Mouse (Mus musculus): ENCODE measurements at regions not wholly inside any gene's neighbourhood (a gene's known extent, or its start where the extent isn't known, plus 50 kb on each side); places are given as distances from the start of the nearest gene placed in this dataset.
A peak's percentile ranks its signal among the peaks of the same experiment; 100 is the strongest.

DNA sequence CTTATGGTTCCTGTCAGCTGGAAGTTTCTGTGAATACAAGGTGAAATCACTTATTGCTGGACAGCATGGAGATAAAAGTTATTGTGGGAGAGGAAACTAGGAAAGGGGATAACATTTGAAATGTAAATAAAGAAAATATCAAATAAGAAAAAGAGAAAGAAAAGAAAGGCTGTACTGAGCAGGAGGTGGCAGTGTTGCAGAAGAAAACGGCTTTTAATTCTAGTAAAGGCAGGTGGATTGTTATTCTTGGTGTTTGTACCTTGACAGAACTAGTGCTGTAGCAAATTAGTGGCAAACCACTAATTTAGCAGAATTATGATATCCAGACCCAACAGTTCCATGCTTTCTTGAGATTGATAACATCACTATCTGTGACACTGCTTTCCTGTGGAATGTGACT is 52.6 kb downstream of the Gm10358 start:
- Histone ChIP-seq H3K27me3 (ENCODE audit: poor library complexity, severe bottlenecking) (no peaks in the 10 kb centered on the region), H3K36me3 (replicated peaks) (no peaks in the 10 kb centered on the region), H3K4me1 (no peaks in the 10 kb centered on the region), H3K9me3 (no peaks in the 10 kb centered on the region), H3K27ac (no peak overlapping the region), H3K4me3 (no peak overlapping the region)
- WGBS = 58% methylated on average over 1 of the region's 1 CpGs
- DNase-seq (ENCODE audit: extremely low spot score, low spot score) = no peak

DNA sequence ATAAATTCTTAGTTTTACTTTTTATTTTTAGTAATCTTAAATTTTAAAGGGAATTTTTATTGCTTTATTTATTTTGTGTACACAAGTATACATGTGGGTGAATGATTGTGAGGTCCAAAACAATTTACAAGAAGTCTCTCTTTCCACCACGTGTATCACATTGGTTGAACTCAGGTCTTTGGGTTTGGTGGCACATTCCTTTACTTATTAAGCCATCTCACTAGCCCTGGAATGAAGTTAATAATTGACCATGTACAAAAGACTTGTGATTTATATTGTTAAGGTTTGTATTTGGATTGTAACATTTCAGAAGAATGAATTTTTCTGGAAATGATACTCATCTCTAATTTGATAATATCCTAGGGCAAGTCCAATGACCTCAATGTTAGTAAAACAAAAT is 56.2 kb downstream of the Gm10358 start:
- no peaks in the 10 kb centered on the region for H3K36me3 ChIP-seq (replicated peaks)
- WGBS = 78% methylated on average over 1 of the region's 1 CpGs
- no peaks in the 10 kb centered on the region for H3K27me3 ChIP-seq (ENCODE audit: poor library complexity, severe bottlenecking)
- no peak for DNase-seq (ENCODE audit: extremely low spot score, low spot score)
- no peak overlapping the region for H3K4me3 ChIP-seq
- H3K9me3 ChIP-seq = no peaks in the 10 kb centered on the region
- no peaks in the 10 kb centered on the region for H3K4me1 ChIP-seq
- H3K27ac ChIP-seq = no peak overlapping the region

DNA sequence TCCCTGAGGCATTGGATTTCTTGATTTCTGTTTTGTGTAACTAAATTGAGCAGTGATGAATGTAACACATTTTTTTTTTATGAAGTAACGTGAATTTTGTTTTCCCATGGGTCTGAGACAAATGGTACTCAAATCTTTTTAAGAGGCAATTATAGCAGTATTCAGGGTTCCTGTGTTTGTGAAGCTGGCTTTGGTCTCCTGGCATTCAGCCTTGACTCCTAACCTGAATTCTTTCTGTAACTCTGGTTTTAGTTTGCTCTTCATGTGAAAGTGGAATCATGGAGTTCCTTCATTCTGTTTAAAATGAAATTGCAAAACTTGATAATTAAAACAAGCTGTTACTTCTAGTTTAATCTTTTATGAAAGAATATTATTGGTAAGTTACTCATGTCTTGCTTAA is 58.3 kb downstream of the Gm10358 start:
- DNase-seq (ENCODE audit: extremely low spot score, low spot score) = no peak
- H3K36me3 ChIP-seq (replicated peaks) = no peaks in the 10 kb centered on the region
- 80% methylated on average over 1 of the region's 1 CpGs for WGBS
- no peaks in the 10 kb centered on the region for H3K27me3 ChIP-seq (ENCODE audit: poor library complexity, severe bottlenecking)
- H3K27ac ChIP-seq = no peak overlapping the region
- H3K9me3 ChIP-seq = no peaks in the 10 kb centered on the region
- H3K4me1 ChIP-seq = no peaks in the 10 kb centered on the region
- H3K4me3 ChIP-seq = no peak overlapping the region

DNA sequence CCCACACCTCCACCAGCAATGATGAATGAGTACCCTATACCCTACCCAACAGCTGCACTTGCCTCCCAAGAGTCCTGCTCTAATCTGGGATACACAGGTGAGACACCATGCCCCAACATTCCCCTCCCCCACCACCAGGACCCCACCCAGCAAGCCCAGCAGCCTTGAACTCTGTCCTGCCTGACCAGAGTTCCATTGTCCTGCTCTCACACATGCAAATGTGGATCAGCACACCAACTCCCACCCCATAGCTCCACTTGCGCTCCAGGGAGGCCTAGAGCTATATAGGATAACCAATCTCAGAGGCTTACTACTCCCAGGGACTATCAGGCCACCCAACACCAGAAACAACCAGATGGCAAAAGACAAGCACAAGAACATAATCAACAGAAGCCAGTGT is 85.8 kb downstream of the Gm10358 start:
- Histone ChIP-seq H3K9me3 (no peaks in the 10 kb centered on the region), H3K27me3 (ENCODE audit: poor library complexity, severe bottlenecking) (no peaks in the 10 kb centered on the region), H3K4me3 (no peak overlapping the region), H3K36me3 (replicated peaks) (no peaks in the 10 kb centered on the region), H3K27ac (no peak overlapping the region), H3K4me1 (no peaks in the 10 kb centered on the region)
- 84% methylated on average over 1 of the region's 1 CpGs for WGBS
- no peak for DNase-seq (ENCODE audit: extremely low spot score, low spot score)

DNA sequence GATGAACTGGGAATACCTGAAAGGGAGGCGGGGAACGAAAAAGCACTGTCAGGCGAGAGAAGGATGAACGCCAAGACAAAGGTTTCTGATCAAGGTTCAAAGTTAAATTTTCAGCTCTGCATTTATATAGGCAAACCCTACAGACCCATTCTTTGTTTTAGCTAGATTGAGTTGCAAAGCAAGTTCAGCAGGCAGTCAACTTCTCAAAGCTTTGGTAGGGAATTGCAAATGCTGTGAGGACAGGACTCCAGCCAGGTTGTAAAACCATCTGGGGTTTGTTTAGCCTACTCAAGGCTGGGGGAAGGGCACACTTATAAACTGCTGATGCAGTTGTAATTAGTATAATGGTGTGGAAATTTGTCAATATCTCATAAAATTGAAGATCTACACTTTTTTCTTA is 87.9 kb downstream of the Gm10358 start:
- H3K4me3 ChIP-seq = no peak overlapping the region
- no peak overlapping the region for H3K27ac ChIP-seq
- H3K9me3 ChIP-seq = no peaks in the 10 kb centered on the region
- H3K4me1 ChIP-seq = peaks cover 3% of the 10 kb centered on the region; the same call in 1 of the 2 replicates
- H3K36me3 ChIP-seq (replicated peaks) = no peaks in the 10 kb centered on the region
- no peak for DNase-seq (ENCODE audit: extremely low spot score, low spot score)
- no peaks in the 10 kb centered on the region for H3K27me3 ChIP-seq (ENCODE audit: poor library complexity, severe bottlenecking)
- 32% methylated on average over 4 of the region's 4 CpGs for WGBS

DNA sequence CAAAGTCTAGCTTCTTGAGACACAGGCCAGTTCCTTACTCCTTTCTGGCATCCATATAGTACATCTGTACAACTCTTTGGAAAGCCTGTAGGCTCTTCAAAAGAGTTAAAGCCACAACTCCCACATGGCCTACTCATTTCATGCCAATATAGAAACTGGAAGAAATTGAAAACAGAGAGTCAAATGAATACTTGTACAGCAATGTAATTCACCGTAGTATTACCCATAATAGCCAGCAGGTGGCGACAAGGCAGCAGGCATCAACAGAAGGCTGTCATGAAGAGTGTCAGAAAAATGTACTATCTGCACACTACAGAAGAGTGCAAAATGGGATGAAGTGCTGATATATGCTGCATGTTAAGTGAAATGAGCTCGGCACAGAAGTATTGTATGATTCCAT is 90.5 kb downstream of the Gm10358 start:
- Histone ChIP-seq H3K27me3 (ENCODE audit: poor library complexity, severe bottlenecking) (no peaks in the 10 kb centered on the region), H3K4me1 (peaks cover 3% of the 10 kb centered on the region; the same call in 1 of the 2 replicates), H3K4me3 (no peak overlapping the region), H3K9me3 (no peaks in the 10 kb centered on the region), H3K27ac (no peak overlapping the region), H3K36me3 (replicated peaks) (no peaks in the 10 kb centered on the region)
- WGBS = 14% methylated on average over 3 of the region's 3 CpGs
- peak; percentile 45 for DNase-seq (ENCODE audit: extremely low spot score, low spot score)

DNA sequence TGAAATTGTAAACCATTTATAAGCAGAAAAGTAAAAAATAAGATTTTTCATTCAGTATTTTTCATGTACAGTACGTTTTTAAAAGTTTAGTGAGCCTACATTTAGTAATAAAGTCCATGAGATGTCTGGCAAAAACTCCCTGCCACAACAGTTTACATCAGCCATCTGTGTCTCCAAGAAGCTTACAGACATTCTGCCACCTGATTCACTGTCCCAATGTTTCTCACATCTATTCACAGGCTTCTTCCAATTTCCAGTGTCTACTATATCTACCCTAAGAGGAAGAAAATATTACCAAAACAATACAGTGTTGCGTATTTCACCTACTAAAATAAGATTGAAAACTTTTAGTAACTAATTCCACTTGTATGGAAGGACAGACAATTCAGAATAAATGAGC is 95.7 kb downstream of the Rasd2 start:
- Histone ChIP-seq H3K4me1 (no peaks in the 10 kb centered on the region), H3K27me3 (ENCODE audit: poor library complexity, severe bottlenecking) (no peaks in the 10 kb centered on the region), H3K36me3 (replicated peaks) (no peaks in the 10 kb centered on the region), H3K9me3 (no peaks in the 10 kb centered on the region), H3K4me3 (no peak overlapping the region), H3K27ac (no peak overlapping the region)
- 89% methylated on average over 2 of the region's 2 CpGs for WGBS
- no peak for DNase-seq (ENCODE audit: extremely low spot score, low spot score)

DNA sequence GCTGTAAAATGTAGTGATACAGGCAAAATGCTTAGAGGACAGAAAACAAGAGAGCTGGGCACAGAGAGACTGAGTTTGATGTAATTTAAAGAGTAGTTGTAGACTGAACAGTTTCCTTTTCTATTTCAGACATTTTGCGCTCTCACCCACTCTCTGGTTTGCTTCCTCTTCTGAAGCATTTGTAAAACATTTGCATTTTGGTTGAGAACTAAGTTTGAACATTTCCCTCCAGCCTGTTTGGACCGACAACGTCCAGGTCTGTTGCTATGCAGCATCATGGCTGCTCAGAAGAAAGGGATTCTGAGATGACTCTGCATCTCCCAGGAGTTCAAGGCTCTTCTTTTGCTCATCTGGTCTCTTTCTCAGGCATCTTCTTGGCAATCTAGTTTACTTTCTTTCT is 78.2 kb downstream of the Rasd2 start:
- Histone ChIP-seq H3K36me3 (replicated peaks) (no peaks in the 10 kb centered on the region), H3K4me3 (no peak overlapping the region), H3K27me3 (ENCODE audit: poor library complexity, severe bottlenecking) (no peaks in the 10 kb centered on the region), H3K9me3 (no peaks in the 10 kb centered on the region), H3K4me1 (no peaks in the 10 kb centered on the region), H3K27ac (no peak overlapping the region)
- DNase-seq (ENCODE audit: extremely low spot score, low spot score) = no peak
- 93% methylated on average over 3 of the region's 3 CpGs for WGBS

DNA sequence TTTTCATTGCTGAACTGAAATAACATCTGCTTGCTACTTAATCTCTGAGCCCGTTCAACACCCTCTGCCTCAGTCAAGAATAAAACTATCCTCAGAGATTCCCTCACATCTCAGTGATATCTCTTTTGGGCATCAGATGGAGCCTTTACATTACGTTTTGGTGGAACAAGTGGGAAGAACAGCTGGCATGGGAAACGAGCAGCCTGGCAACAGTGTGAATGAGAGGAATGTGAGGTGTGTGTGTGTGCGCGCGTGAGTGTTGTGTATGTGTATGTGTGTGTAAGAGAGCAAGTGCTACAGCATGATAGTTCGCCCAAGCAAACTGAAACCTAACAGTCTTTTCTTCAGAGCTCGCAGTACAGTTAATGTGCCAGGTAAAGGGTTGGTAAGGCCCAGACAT is 76.2 kb downstream of the Rasd2 start:
- Histone ChIP-seq H3K36me3 (replicated peaks) (no peaks in the 10 kb centered on the region), H3K27ac (no peak overlapping the region), H3K4me3 (no peak overlapping the region), H3K27me3 (ENCODE audit: poor library complexity, severe bottlenecking) (no peaks in the 10 kb centered on the region), H3K9me3 (no peaks in the 10 kb centered on the region), H3K4me1 (no peaks in the 10 kb centered on the region)
- 92% methylated on average over 8 of the region's 8 CpGs for WGBS
- DNase-seq (ENCODE audit: extremely low spot score, low spot score) = no peak

Data from forebrain, embryonic 10.5 days (tissue).